Mouse (Mus musculus): ENCODE results near the gene Ttll1.
"Not testable (repeated sequence)": the region's sequence is repeated elsewhere in the genome, so short reads cannot be mapped to it uniquely, and the experiment has no call there.

Ttll1 gene

GRCm38 (mm10) chr15:83523638-83524332 is 13.1 kb upstream of the Ttll1 start:
- DNase-seq (ENCODE audit: extremely low read depth, low read depth, low spot score): no peak

DNA sequence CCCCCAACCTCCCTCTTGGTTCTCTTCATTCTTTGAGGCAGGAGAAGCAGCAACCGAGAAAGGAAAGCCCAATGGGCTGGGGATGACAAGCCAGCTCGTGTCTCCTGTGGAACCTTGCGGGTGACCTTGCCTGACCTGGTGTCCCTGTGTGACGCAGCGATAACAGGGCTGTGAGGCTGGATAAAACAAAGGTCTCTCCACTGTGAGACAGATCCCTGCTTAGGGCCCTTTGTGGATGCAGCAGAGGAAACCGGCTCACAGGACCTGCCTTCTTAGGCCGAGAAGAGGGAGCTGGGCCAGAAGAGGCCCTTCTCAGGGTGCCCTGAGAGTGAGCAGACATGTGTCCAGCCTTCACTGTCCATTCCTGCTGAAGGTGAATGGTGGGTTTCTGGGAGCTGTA is 12.5 kb upstream of the Ttll1 start:
- no peak for DNase-seq (ENCODE audit: extremely low read depth, low read depth, low spot score)

DNA sequence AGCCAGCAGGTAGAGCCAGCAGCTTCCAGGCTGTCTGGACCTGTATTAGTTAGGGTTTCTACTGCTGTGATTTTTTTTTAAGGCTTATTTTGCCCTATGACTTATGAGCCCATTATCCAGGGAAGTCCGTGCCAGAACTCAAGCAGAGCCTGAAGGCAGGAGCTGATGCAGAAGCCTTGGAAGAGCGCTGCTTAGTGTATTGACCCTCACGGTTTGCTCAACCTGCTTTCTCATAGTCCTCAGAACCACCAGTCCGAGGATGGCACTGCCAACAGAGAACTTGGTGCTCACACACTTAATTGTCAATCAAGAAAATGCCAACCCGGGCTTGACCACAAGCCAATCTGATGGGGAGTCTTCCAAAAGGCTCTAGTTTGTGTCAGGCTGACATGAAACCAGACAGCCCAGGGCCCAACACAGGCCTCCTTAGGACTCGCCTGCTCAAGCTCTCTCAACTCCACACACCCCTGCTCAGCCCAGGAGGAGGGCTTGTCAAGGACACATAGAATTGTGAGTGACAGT is 10.2 kb upstream of the Ttll1 start:
- peak; percentile 94 for DNase-seq (ENCODE audit: extremely low read depth, low read depth, low spot score)

DNA sequence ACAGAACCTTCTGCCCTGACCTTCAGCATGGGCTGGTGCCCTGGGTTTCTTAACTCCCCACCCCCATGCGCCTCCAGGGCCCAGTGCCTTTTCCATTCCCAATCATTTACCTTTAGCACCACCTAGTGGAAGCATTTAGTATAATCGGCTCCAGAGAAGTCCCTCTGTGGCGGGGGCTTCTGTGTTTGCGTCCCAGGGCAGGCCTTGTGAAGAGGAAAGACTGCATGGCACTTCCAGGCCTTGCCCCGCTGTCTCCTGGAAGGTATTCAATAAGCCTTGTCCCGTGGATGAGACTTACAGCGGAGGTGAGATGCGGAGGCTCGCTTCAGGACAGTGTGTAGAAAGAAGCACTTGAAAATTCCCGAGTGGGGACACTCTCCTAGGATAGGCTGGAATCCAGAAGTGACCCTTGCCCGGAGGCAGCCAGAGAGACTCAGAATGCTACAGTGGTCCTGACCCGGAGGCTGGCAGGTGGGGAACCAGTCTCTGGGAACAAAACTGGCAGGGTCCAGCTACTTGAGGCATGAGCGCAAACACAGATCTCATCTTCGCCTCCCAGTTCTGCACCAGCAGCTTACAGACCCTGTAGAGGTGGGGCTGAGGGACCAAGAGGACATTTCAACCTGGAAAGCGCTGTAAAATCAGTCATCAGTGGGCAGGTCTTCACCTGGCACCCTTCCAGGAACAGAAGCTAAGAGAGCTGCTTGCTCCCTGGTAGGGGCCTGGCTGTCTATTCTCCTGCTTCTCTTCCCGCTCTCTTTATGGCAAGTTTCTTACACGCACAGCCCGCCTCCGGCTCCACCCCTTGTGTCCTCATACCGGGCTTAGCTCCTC is 7.7 kb upstream of the Ttll1 start:
- DNase-seq (ENCODE audit: extremely low read depth, low read depth, low spot score): no peak

DNA sequence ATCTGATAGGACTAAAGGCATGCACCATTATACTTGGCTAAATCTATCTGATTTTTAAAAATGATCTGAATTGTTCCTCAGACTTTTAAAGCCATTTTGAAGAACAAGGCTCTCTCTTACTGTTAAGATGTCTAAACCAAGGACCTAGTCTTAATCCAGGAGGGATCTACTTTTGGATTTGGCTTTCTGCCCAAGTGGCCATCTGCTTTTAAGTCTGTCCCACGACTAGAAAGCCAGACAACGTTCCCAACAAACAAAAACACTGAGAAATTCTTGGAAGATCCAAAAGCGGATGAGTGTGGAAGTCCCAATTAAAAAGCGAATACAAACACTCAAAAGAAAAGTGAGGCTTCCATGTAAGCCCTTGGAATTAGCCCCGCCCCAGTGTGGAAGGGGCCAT is 4.3 kb upstream of the Ttll1 start:
- no peak for DNase-seq (ENCODE audit: extremely low read depth, low read depth, low spot score)

DNA sequence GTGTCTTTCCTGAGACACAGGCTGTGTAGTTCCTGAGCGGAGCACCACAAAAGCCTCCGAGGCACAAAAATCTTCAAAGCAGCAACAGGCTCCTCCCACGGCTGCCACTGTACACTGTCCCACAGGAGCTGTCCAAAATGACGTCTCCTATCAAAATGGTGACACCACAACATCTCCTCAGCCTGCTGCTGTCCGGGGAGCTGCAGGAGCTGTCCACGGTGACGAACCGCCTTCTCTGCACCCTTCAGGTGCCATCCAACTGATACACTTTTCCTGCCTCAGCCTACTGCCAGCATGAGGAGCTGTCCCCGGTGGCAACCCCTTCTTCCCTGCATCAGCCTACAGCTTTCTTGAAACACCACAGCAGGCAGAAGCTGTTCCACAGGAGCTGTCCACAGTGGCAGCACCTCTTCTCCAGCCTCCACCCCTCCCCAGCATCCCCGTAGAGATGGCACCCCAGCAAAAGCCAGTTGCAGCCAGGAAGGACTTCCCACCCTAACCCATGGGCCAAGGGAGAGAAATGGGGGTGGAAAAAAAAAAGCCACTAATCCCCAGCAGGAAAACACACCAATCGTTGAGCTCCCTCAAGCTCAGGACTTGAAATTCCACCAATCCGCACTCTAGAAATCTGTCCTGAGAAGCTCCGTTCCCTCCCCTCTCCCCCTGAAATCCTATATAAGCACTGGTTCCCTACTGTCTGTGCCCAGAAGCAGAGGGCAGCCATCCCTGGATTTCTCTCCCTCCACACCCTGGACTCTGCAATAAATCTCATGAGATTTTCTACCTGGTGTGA is 2.0 kb upstream of the Ttll1 start:
- no peak for DNase-seq (ENCODE audit: extremely low read depth, low read depth, low spot score)

DNA sequence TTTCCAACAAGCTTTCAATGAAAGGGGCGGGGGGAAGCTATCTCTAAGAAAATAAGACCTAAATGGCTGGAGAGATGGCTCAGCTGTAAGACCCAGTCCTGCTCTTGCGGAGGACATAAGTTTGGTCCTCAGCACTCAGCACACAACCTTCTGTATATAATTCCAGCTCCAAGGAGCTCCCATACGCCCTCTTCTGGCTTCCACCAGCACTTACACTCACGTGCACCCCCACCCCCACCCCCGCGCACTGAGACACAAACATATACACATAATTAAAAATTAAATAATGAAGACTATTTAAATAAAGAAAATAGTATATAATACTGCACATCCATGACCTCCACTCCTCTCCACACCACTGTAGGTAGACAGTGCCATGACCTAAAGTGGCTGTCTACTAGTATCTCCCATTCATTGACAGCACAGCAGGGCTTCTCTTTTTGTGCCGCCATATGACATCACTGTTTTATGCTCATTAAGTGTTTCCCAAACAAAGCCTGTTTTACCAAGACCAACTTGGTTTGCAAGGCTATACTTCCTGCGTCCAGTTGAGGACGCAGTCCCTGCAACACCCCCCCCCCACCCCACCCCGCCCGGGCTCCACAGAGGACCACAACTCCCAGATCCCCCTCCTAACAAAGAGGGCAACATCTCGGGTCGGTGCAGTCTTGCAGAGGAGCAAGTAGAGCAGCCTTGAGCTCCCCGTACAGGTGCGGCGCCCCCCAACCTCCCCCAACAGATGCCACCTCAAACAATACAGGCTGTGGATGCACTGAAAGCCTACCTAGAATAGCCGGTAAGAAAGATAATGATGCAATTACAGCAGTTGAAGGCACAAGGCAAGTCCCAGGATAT is 516 bp downstream of the Ttll1 start:
- DNase-seq (ENCODE audit: extremely low read depth, low read depth, low spot score): no peak

DNA sequence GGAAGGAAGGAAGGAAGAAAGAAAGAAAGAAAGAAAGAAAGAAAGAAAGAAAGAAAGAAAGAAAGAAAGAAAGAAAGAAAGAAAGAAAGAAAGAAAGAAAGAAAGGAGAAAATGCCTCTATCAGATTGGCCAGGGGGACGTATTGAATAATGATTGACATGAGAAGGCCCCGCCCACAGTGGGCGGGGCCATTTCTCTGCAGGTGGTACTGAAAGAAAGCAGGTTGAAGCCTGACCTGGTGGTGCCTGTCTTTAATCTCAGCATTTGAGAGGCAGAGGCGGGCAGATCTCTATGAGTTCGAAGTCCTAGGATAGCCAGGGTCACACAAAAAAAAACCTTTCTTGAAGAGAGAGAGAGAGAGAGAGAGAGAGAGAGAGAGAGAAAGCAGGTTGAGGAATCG is 9.2 kb downstream of the Ttll1 start:
- not testable (repeated sequence) for DNase-seq (ENCODE audit: extremely low read depth, low read depth, low spot score)

DNA sequence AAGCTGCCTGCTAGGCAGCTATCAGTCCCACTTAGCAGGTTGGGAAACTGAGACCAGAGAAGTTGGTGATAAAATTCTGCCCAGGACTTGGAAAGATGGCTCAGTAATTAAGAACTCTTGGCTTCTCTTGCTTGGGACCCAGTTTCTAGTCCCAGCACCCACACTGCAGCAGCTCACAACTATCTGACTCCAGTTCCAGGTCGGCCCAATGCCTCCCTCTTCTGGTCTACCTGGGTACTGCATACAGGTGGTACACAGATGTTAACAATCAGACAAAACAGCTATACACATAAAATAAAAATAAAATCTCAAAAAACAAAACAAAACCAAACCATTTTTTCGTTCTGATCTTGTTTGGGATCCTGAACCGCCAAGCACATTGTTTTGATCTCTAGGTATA is 10.3 kb downstream of the Ttll1 start:
- no peak for DNase-seq (ENCODE audit: extremely low read depth, low read depth, low spot score)

GRCm38 (mm10) chr15:83499211-83499755 is 11.4 kb downstream of the Ttll1 start:
- DNase-seq (ENCODE audit: extremely low read depth, low read depth, low spot score): no peak

DNA sequence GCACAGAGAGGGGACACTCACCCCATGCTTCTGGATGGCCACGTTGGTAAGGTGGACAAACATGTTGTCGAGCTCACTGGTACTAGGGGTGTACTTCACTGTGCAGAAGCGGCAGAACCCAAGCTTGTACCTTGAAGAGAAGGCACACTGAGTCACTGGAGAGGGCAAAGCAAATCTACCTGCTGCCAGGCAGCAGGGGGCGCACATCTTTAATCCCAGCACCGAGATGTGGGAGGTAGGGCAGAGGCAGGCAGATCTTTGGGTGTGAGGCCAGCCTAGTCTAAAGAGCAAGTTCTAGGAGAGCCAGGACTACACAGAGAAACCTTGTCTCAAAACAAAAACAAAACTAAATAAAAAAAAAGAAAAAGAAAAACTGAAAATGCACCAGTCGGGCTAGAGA is 13.4 kb downstream of the Ttll1 start:
- DNase-seq (ENCODE audit: extremely low read depth, low read depth, low spot score): no peak

GRCm38 (mm10) chr15:83495787-83496367 is 14.8 kb downstream of the Ttll1 start:
- DNase-seq (ENCODE audit: extremely low read depth, low read depth, low spot score): no peak

DNA sequence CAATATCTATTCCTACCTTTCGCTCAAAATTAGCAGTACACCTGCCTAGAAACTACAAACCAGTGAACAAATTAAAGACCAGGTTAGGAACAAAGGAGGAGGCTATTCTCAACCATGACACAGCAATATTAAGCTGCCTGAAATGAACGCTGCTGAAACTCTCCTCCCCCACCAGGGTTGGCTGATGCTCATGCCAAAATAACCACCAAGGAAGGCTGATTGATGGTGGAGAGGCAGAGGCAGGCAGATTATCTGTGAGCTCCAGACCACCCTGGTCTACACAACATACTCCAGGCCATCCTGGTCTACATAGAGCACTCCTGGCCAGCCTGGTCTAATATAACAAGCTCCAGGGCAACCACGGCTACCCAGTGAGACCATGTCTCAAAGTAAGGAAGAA is 15.5 kb downstream of the Ttll1 start:
- DNase-seq (ENCODE audit: extremely low read depth, low read depth, low spot score): no peak

DNA sequence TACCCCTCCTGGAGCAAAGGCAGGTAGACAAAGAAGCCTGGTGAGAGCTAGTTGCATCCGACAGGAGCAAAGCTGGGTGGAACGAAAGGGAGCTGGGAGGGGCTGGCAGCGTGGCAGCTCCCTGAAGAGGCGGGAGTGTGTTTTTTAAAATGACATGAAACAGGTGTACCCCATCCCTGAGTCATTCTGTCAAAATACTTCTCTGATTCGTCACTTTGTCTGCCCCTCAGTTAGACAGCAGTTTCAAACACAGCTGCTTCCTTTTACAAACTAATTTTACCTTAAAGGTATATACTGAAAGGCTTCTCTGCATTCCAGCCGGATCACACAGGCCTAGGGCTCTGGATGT is 16.1 kb downstream of the Ttll1 start:
- no peak for DNase-seq (ENCODE audit: extremely low read depth, low read depth, low spot score)

GRCm38 (mm10) chr15:83493856-83494571 is 16.7 kb downstream of the Ttll1 start:
- no peak for DNase-seq (ENCODE audit: extremely low read depth, low read depth, low spot score)

DNA sequence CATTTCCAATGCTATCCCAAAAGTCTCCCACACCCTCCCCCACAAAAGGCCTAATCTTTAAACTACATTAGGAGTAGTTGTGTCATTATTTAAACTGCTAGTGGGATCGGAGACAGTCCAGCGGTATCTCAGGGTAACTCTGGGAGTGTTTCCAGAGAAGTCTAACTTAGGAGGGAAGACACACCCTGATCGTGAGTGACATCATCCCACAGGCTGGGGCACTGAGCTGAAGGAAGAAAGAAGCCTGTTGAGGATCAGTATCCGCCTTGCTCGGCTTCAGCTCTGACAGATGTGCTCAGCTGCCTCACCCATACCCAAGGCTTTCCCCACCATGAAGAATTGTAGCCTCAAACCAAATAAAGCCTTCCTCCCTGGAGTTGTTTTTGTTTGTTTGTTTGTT is 18.8 kb downstream of the Ttll1 start:
- DNase-seq (ENCODE audit: extremely low read depth, low read depth, low spot score): no peak

DNA sequence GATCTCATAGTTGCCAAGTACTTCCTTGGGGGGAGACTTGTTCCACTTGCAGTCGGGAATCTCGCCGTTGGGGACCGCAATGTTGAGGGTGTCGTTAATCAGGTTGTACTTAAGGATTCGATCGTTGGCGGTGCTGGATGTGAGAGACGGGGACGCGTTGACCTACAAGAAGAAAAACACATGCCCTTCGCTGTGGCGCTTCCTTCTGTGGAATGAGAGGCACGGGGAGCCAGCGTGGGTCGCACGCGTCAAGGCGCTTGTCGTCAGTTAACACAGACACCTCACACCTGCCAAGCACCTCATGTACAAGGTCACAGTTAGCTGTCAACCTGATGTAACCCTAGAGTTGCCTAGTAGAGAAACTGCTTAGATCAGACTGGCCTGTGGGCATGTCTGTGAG is 21.2 kb downstream of the Ttll1 start:
- no peak for DNase-seq (ENCODE audit: extremely low read depth, low read depth, low spot score)

DNA sequence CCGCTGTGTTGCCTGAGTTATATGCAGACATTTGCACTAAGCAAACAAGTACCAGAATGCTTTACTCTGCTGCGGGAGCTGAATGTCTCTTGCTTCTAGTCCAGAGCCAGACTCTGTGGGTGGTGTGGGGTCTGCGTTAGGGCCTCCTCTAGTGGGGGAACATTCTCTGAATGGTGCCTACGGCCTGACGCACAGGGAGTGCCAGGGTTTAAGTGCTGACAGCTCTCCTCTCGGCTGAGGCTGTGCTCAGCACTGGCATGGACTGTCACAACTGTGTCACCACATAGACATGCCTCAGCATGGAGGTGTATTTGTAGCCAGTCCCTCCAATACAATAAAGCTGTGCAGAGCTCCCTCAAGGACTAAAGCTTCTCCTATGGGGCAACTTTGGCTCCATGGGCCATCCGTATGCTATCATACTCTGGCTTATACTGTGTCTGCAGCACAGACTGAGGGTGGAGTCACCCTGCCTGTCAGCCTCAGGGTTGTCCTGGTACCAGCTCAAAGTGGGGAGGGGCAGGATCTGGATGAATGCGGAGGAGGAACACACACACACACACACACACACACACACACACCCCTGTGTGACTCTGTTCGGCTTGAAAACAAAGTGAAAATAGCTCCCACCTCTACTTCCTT is 23.1 kb downstream of the Ttll1 start:
- DNase-seq (ENCODE audit: extremely low read depth, low read depth, low spot score): no peak

DNA sequence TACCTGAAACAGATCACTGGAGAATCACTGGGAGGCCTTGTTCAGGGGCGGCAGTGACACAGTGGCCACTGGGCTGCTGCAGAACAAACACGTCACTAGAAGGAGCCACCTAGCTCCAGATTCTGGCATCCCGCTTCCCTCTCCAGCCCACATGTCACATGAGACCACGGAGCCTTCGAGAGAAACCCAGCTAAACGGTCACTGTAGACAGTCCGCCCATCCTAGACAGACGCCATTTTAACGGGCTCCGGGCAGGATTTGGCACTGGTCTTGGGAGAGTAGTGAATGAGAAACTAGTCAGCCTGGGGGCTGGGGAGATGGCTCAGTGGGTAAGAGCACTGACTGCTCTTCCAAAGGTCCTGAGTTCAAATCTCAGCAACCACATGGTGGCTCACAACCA is 26.4 kb downstream of the Ttll1 start:
- DNase-seq (ENCODE audit: extremely low read depth, low read depth, low spot score): no peak

Data from fat pad, adult 2 months (tissue).